Mouse (Mus musculus) ES-Bruce4 (cell line): ENCODE measurements around the gene Gm5134.

Experiments used
- CTCF ChIP-seq: IDR thresholded peaks from one replicate; pipeline ENCODE4 v1.8.1; 2011; ENCODE audit warnings: low read depth, low read length
- EP300 ChIP-seq: IDR thresholded peaks from 2 replicates; pipeline ENCODE4 v1.6.1; 2011; ENCODE audit warnings: low read depth, low read length; ENCODE audit not compliant: insufficient read depth
- POLR2A ChIP-seq: IDR thresholded peaks from one replicate; pipeline ENCODE4 v1.8.1; 2011; ENCODE audit warnings: low read length; ENCODE audit not compliant: insufficient read depth

- TF ChIP-seq EP300 (no peak), CTCF (no peak), POLR2A (no peak)
These were observed 81.0 kb downstream of the Gm5134 start for GRCm38 (mm10) chr10:76035277-76035676.
